Mouse (Mus musculus) kidney, postnatal 0 days (tissue): ENCODE data around the gene Clic1. TPM values are rescaled to one million over a fixed set of nuclear protein-coding genes. Genes with fewer than 3 reads are reported as not detected.
"Not testable (repeated sequence)": the region's sequence is repeated elsewhere in the genome, so short reads cannot be mapped to it uniquely, and the experiment has no call there.

ENCODE experiments used
- ATAC-seq: fragments of 200-750 bp; cut with Nextera tagmentation; replicated peaks from 2 replicates; pipeline ENCODE4 v1.8.0; 2017; ENCODE audit warnings: low read depth, moderate number of reproducible peaks, moderate TSS enrichment, moderate library complexity; ENCODE audit not compliant: low FRiP score
- DNase-seq: peaks from one replicate; pipeline ENCODE4 v3.0.0-alpha.2; 2016; ENCODE audit warnings: low spot score
- H3K27ac ChIP-seq: fragments of 300-500 bp; sonication (generic); 2 replicates; pipeline ENCODE4 v1.5.1; 2014; ENCODE audit warnings: mild to moderate bottlenecking
- H3K27me3 ChIP-seq: fragments of 300-500 bp; sonication (generic); 2 replicates; pipeline ENCODE4 v1.6.1; 2014; ENCODE audit warnings: low read length, mixed read lengths; ENCODE audit not compliant: insufficient read depth
- H3K36me3 ChIP-seq: fragments of 300-500 bp; sonication (generic); 2 replicates; pipeline ENCODE4 v1.6.1; 2014; ENCODE audit warnings: low read length, mixed read lengths; ENCODE audit not compliant: insufficient read depth
- H3K4me1 ChIP-seq: fragments of 300-500 bp; sonication (generic); replicated peaks from 2 replicates; pipeline ENCODE4 v1.6.1; 2014; ENCODE audit warnings: antibody characterized with exemption, low read length, mixed read lengths; ENCODE audit not compliant: insufficient read depth
- H3K4me2 ChIP-seq: fragments of 300-500 bp; sonication (generic); 2 replicates; pipeline ENCODE4 v1.6.1; 2014; ENCODE audit warnings: mild to moderate bottlenecking, low read length, moderate library complexity, mixed read lengths
- H3K4me3 ChIP-seq: fragments of 300-500 bp; sonication (generic); replicated peaks from 2 replicates; pipeline ENCODE4 v1.5.1; 2014; ENCODE audit warnings: low read depth, low read length
- H3K9ac ChIP-seq: fragments of 300-500 bp; sonication (generic); 2 replicates; pipeline ENCODE4 v1.6.1; 2014; ENCODE audit warnings: low read depth, low read length
- H3K9me3 ChIP-seq: fragments of 300-500 bp; sonication (generic); replicated peaks from 2 replicates; pipeline ENCODE4 v1.6.1; 2016; ENCODE audit warnings: low read length, inconsistent platforms, mixed read lengths
- CTCF ChIP-seq: IDR thresholded peaks from 2 replicates; pipeline ENCODE4 v1.5.1; 2016; ENCODE audit warnings: antibody characterized with exemption, low read depth, mild to moderate bottlenecking, moderate library complexity
- WGBS: fragments of 180-500 bp; shearing (Covaris S2); extraction: QIAGEN DNeasy Blood & Tissue Kit; methylation state at CpG from one replicate; pipeline ENCODE4 v1.1.7; 2014; 5-methylcytosine and 5-hydroxymethylcytosine counted together
- polyA plus RNA-seq: library from polyadenylated mRNA; unstranded; fragments of >200 nt; fragmentation: Nextera tagmentation; extraction: Ambion mirVana; gene quantifications from 2 replicates; pipeline ENCODE4 v1.2.1, GENCODE M21; 2015

Gene Clic1
- polyA plus RNA-seq, 1 experiment from 2014 or later = 266 TPM

DNA sequence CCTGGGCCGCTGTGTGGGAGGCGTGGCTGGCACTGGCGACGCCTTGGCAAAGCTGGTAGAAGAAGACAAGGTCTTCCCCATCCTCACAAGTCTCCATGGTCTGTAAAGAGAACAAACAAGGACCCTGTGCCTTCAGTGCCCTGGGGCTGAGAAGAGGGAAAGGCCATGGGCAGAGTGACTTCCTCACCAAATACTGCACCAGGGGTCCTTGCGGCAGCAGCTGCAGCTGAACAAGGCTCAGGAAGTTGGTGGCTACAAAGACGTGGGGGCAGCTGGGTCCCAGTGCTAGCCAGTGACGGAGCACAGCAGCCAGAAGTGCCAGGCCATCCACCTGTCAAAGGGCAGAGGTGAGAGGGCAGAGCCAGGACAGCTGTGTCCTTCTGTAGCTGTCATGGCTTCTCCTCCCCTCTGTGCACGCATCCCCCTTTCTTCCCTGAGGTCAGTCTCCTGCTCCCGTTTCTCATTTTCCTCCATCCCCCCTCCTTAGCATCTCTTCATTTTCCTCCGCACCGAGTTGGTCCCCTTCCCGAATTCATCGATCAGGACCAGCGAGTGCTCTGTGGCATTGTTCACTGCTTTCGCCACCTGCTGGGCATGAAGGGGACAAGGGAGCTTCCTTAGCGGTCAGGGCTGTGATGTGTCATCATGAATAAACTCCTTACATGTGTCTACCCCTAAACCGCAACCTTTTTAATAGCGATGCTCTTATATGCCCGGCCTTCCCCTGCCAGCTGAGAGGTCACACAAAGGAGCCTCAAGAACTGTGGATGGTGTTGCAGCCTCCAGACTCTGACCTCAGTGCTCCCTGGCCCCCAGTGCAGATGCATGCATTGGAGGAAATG lies 19.9 kb upstream of the Clic1 start:
- H3K4me1 ChIP-seq = no peaks in the 10 kb centered on the region
- H3K4me2 ChIP-seq = no peak overlapping the region
- 40% methylated on average over 18 of the region's 19 CpGs for WGBS
- H3K36me3 ChIP-seq = no peaks in the 10 kb centered on the region
- no peaks in the 10 kb centered on the region for H3K27me3 ChIP-seq
- ATAC-seq = no peak
- H3K27ac ChIP-seq = no peak overlapping the region
- DNase-seq = peak; percentile 41
- H3K9me3 ChIP-seq = no peaks in the 10 kb centered on the region
- no peak overlapping the region for H3K9ac ChIP-seq
- TF ChIP-seq CTCF = peak; percentile 66
- H3K4me3 ChIP-seq = no peak overlapping the region

DNA sequence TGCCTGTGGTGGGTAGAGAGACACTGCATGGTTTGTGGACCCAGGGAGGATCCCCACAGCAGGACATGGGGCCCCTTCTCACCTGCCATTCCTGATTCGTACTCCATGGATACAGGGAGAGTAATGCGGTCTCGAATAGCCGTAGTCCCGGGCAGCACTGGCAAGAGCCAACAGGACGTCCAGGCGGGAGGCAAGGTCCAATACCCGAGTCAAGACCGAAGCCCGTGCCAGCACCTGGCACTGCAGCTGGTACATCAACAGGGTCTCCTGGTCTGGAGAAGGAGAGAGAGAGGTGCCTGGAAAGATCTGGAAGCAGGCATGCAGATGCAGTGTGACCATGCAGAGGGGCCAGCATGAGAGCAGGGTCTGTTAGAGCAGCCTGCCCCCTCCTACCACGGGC lies 18.5 kb upstream of the Clic1 start:
- H3K4me3 ChIP-seq = no peak overlapping the region
- 87% methylated on average over 11 of the region's 11 CpGs for WGBS
- H3K4me2 ChIP-seq = no peak overlapping the region
- no peaks in the 10 kb centered on the region for H3K27me3 ChIP-seq
- no peak for ATAC-seq
- no peaks in the 10 kb centered on the region for H3K36me3 ChIP-seq
- H3K9ac ChIP-seq = no peak overlapping the region
- no peaks in the 10 kb centered on the region for H3K9me3 ChIP-seq
- TF ChIP-seq CTCF = no peak
- DNase-seq = no peak
- H3K27ac ChIP-seq = no peak overlapping the region
- H3K4me1 ChIP-seq = no peaks in the 10 kb centered on the region

DNA sequence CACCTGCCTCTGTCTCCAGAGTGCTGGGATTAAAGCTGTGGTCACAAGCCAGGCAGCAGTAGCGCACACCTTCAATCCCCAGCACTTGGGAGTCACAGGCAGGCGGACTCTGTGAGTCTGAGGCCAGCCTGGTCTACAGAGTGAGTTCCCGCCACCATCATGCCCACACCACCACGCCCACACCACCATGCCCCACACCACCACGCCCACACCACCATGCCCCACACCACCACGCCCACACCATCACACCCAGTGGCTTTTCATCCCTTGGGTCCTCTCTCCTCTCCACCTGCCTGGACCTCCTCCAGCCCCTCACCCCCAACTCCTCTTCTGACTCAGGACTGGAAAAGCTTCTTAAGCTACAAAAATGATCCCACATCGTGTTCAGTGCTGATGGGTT lies 17.9 kb upstream of the Clic1 start:
- no peaks in the 10 kb centered on the region for H3K27me3 ChIP-seq
- H3K27ac ChIP-seq = no peak overlapping the region
- no peak overlapping the region for H3K9ac ChIP-seq
- H3K4me3 ChIP-seq = no peak overlapping the region
- H3K4me1 ChIP-seq = no peaks in the 10 kb centered on the region
- no peaks in the 10 kb centered on the region for H3K36me3 ChIP-seq
- no peak for DNase-seq
- no peak for ATAC-seq
- H3K9me3 ChIP-seq = no peaks in the 10 kb centered on the region
- no peak for TF ChIP-seq CTCF
- WGBS = 83% methylated on average over 7 of the region's 7 CpGs
- H3K4me2 ChIP-seq = no peak overlapping the region

DNA sequence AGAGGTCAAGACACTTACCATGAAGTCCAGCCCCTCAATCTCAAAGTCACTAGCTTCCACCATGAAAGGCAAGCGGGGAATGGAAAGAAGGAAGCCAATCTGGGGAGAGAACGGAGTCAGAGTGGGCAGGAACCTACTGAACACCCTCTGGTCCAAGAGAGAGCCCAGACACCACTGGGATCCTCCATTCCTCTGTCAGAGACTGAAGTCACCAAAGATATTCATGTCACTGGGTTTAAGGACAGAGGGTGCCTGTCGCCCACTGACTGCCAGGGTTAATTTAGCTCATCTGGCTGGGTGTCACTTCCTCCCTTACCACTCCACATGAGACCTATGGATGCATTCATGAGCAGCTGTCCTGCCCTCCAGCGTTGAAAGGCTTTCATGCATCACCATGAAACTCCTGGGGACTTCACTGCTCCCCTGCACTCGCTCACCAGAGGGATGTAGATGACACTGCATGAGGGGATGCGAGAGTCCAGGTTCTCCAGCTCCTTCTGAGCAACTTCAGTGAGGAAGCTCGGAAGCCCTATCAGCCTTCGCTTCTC lies 17.4 kb upstream of the Clic1 start:
- WGBS = 71% methylated on average over 8 of the region's 8 CpGs
- Histone ChIP-seq H3K9ac (no peak overlapping the region), H3K9me3 (no peaks in the 10 kb centered on the region), H3K4me3 (no peak overlapping the region), H3K4me2 (no peak overlapping the region), H3K27ac (no peak overlapping the region), H3K4me1 (no peaks in the 10 kb centered on the region), H3K36me3 (no peaks in the 10 kb centered on the region), H3K27me3 (no peaks in the 10 kb centered on the region)
- ATAC-seq (no peak), DNase-seq (no peak)
- TF ChIP-seq CTCF = no peak

DNA sequence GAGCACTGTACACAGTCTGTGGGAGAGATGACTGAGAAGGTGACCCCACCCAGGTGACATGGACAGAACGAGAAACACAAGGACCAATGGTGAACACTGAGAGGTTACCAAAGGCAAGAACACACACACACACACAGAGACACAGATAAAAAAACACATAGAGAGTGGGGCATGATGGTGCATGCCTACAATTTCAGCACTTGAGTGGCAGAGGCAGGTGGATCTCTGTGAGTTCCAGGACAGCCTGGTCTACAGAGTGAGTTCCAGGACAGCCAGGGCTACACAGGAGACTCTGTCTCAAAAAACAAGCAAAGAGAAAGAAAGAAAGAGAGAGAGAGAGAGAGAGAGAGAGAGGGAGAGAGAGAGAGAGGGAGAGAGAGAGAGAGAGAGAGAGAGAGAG lies 16.1 kb upstream of the Clic1 start:
- not testable (repeated sequence) for DNase-seq, H3K27me3 ChIP-seq, H3K4me2 ChIP-seq, H3K27ac ChIP-seq, H3K9ac ChIP-seq, H3K4me1 ChIP-seq, ATAC-seq, H3K9me3 ChIP-seq, H3K36me3 ChIP-seq, H3K4me3 ChIP-seq
- WGBS = 56% methylated on average over 1 of the region's 1 CpGs

DNA sequence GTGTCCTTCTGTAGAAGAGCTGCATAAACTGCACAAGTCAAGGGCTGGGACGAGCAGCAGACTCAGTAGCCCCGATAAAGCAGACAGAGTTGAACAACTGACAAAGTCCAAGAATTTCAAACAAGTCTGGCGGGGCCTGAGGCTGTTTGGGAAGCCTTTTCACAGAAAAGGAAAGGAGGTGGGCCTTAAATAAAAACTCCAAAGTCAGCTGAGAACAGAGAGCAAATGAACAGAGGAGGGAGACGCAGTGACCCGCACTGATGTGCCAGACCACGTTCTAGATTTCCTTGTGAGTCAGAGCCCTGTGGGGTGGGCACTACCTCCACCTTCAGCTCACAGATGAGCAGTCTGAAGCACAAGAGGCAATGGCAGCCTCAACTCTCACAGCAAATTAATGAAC lies 14.9 kb upstream of the Clic1 start:
- Histone ChIP-seq H3K4me1 (no peaks in the 10 kb centered on the region), H3K9me3 (no peaks in the 10 kb centered on the region), H3K36me3 (no peaks in the 10 kb centered on the region), H3K4me3 (no peak overlapping the region), H3K4me2 (no peak overlapping the region), H3K9ac (no peak overlapping the region), H3K27me3 (no peaks in the 10 kb centered on the region), H3K27ac (no peak overlapping the region)
- no peak for TF ChIP-seq CTCF
- WGBS = 60% methylated on average over 6 of the region's 6 CpGs
- DNase-seq = no peak
- ATAC-seq = no peak
